Mouse (Mus musculus): Measurements from ENCODE around the gene Lamc3. TPM values are rescaled to one million over a fixed set of nuclear protein-coding genes. Genes with fewer than 3 reads are reported as not detected.
A peak's percentile ranks its signal among the peaks of the same experiment; 100 is the strongest.

Gene Lamc3
- total RNA-seq, 2 experiments from 2014 or later = 6.3 to 7.8 TPM

DNA sequence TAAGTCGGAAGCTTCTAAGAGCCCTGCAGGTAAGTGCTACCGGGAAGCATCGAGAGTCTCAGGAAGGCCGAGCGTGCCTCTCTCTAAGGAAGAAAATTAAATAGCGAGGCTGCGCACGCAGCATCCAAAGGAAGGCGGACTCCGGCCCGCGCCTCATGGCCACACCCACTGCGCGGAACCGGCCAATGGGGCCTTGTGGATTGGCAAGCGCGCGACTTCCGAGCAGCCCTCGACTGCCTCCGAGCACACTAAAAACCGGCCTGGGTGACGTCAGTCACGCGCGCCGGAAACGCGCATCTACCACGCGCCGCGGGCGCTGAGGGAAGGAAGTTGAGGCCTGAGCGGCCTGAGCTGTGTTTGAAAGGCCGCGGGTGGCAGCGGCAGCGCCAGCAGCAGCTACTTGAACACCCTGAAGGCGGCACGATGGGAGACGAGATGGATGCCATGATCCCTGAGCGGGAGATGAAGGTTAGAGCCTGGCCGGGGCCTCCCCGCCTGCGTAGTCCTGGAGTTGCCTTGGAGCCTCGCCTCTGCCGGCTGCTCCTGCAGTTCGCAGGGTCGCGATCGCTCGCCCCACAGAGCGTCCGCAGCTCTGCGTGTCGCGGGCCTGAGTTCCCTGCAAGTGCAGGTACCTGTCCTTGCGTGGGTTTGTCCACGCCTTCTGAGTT lies 87.2 kb downstream of the Lamc3 start, which contains the start of gene Nup214:
TSS of gene Nup214 (plus strand) at position 296 of the 668 bp plus-strand sequence.
- peak within 1 kb of the TSS; percentile 97 for H3K4me3 ChIP-seq
- no peak for TF ChIP-seq CTCF (conservative IDR thresholded peaks at IDR 0.05)
- peak; percentile 98 to 100 for DNase-seq (ENCODE audit: low spot score in 2 of 2)
- H3K27ac ChIP-seq = peak within 1 kb of the TSS; percentile 93

DNA sequence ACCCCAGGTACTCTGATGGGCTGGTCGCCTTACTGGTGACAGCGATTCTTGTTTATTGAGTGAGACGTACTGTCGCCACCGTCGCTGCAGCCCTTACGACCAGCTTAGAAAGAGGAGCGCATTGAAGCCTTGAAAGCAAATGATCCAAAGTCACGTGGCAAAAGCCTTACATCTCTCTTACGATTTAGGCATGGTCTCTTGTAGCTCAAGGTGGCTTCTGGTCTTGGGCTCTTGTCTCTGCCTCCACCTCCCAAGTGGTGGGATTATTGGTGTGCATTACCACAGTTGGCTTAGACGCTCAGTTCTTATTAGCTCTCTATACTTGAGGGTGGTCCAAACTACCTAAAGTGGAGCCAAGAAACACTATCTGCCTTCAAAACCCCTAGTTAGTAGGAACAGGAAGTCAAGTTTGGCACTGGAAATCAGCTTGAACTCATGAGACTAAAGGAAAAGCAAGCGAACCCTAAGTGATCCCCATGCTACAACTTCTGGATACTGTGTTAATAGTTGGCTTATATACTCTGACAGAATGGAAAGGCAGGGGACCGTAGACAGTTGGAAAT lies 87.8 kb downstream of the Lamc3 start:
- no peak for TF ChIP-seq CTCF (conservative IDR thresholded peaks at IDR 0.05)
- Histone ChIP-seq H3K27ac (peak overlapping the region; percentile 93), H3K4me3 (peak overlapping the region; percentile 97)
- no peak for DNase-seq (ENCODE audit: low spot score in 2 of 2)

DNA sequence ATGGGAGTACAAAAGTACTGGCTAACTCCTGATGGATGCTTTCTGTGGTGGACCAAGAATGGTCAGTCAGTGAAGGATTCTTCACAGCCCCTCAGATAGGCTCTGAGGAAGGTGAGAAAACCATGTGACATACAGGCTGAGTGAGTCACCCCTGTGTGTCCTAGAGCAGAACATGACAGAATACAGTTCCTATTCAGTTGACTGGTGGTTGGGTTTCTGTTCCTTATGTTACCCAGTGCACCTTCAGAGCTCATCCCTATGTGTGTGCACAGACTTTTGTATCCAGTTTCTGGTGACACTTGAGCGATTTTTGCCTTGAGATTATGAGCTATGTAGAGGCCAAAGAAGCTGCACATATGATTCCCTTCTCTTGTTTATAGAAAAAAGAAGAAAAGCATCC lies 100.7 kb downstream of the Lamc3 start:
- no peak for TF ChIP-seq CTCF (conservative IDR thresholded peaks at IDR 0.05)
- H3K4me3 ChIP-seq = no peak overlapping the region
- DNase-seq (ENCODE audit: low spot score in 2 of 2) = no peak
- H3K27ac ChIP-seq = no peak overlapping the region

DNA sequence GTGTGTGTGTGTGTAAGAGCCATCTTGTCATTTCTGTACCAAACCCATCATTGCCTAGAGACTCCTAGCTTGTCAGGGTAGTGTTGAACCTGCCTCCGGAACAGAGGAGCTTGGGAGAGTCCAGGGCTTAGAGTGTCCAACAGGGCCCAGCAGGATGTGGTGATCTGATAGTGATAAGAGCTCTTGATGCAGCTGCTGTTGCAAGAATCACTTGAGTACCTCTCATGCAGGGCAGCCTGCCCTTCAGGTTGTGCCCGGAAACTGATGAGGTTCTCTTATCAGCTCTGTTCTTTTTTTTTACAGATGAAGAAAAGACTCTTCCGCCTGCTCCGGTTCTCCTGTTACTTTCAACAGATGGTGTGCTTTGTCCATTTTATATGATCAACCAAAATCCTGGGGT lies 103.9 kb downstream of the Lamc3 start:
- no peak for TF ChIP-seq CTCF (conservative IDR thresholded peaks at IDR 0.05)
- H3K4me3 ChIP-seq = no peak overlapping the region
- no peak overlapping the region for H3K27ac ChIP-seq
- no peak for DNase-seq (ENCODE audit: low spot score in 2 of 2)

DNA sequence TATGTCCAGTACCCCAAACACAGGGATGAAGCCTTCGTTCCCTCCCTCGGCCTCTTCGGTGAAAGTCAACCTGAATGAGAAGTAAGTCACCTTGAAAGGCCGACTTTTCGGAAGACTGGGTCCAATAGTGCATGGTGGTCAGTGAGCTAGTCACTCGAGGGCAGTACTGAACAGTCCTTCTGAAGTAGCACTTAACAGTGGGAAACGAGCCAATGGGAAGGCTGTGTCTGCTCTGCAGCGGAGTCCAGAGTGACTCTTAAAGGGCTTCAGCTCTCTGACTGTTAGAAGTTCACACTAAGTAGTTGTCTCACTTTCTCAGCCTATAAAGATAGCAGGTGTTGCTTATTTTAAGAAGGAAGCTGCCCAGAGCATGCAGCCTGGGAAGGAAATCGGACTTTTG lies 107.8 kb downstream of the Lamc3 start:
- no peak overlapping the region for H3K27ac ChIP-seq
- no peak for TF ChIP-seq CTCF (conservative IDR thresholded peaks at IDR 0.05)
- no peak overlapping the region for H3K4me3 ChIP-seq
- no peak for DNase-seq (ENCODE audit: low spot score in 2 of 2)

DNA sequence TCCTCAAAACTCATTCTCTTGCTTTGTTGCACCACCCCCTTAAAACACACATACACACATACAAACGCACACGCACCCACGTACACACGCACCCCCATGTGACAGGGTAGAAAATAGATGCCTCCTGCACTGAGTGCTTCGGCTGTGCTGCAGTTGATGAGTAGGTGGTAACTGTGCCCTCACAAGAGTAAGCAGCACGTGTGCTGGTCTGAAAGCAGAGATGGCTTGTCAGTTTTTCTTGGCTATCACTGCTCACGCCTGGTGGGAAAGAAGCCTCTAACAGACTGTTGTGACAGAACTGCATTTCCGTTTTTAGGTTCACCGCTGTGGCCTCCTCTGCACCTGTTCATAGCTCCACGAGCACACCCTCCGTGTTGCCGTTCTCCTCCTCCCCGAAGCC lies 109.0 kb downstream of the Lamc3 start:
- no peak for TF ChIP-seq CTCF (conservative IDR thresholded peaks at IDR 0.05)
- Histone ChIP-seq H3K4me3 (no peak overlapping the region), H3K27ac (peak overlapping the region; percentile 58; the same call in 1 of the 2 replicates)
- DNase-seq (ENCODE audit: low spot score in 2 of 2) = peak; percentile 75 to 76

Other genes starting within 250 kb of the Lamc3 start
- under 1 TPM in 1 of 2 experiments, not detected in 1; 0.15 TPM for gene Prdm12, start 247.3 kb upstream of the Lamc3 start, total RNA-seq (2021)
- gene Exosc2, start 216.6 kb upstream of the Lamc3 start, total RNA-seq (2021) = 10 to 100 TPM; 23.2 to 25.2 TPM
- gene Abl1, start 198.9 kb upstream of the Lamc3 start, total RNA-seq (2021) = 10 to 100 TPM; 44.1 to 44.7 TPM
- not detected for gene Qrfp, start 76.7 kb upstream of the Lamc3 start, total RNA-seq (2021)
- 100 to 1,000 TPM; 108 to 110 TPM for gene Fibcd1, start 41.3 kb upstream of the Lamc3 start, total RNA-seq (2021)
- gene Aif1l, start 62.8 kb downstream of the Lamc3 start, total RNA-seq (2021) = 1 to 10 TPM; 6.0 to 7.4 TPM
- gene Nup214, start 87.1 kb downstream of the Lamc3 start, total RNA-seq (2021) = 10 to 100 TPM; 67.0 to 69.3 TPM
- 1 to 10 TPM; 3.6 to 6.0 TPM for gene Fam78a, start 197.6 kb downstream of the Lamc3 start, total RNA-seq (2021)
- gene Plpp7, start 208.2 kb downstream of the Lamc3 start, total RNA-seq (2021) = 10 to 100 TPM; 20.2 to 21.8 TPM

All from layer of hippocampus, adult 2 months (tissue).